Mouse (Mus musculus): ENCODE data around the gene Zfp239.

Gene Zfp239

GRCm38 (mm10) chr6:117907301-117907978, 45.5 kb downstream of the Zfp239 start:
- peak; percentile 78 for DNase-seq (ENCODE audit: low spot score)

- DNase-seq (ENCODE audit: low spot score): no peak
Measured at GRCm38 (mm10) chr6:117907979-117908355, 46.1 kb downstream of the Zfp239 start.

- DNase-seq (ENCODE audit: low spot score): no peak
Measured at GRCm38 (mm10) chr6:117908424-117908900, 46.6 kb downstream of the Zfp239 start.

GRCm38 (mm10) chr6:117910120-117910661, 48.3 kb downstream of the Zfp239 start:
- DNase-seq (ENCODE audit: low spot score): no peak

- DNase-seq (ENCODE audit: low spot score): no peak
Measured at GRCm38 (mm10) chr6:117914541-117914940, 52.6 kb downstream of the Zfp239 start.

- no peak for DNase-seq (ENCODE audit: low spot score)
Measured at GRCm38 (mm10) chr6:117916205-117916736, 54.4 kb downstream of the Zfp239 start.

GRCm38 (mm10) chr6:117916737-117917426, 55.0 kb downstream of the Zfp239 start:
- peak; percentile 71 for DNase-seq (ENCODE audit: low spot score)

GRCm38 (mm10) chr6:117917576-117917975, 55.7 kb downstream of the Zfp239 start:
- DNase-seq (ENCODE audit: low spot score): peak; percentile 51

- no peak for DNase-seq (ENCODE audit: low spot score)
Measured at GRCm38 (mm10) chr6:117918043-117918442, 56.1 kb downstream of the Zfp239 start.

- DNase-seq (ENCODE audit: low spot score): no peak
Measured at GRCm38 (mm10) chr6:117920659-117921640, 59.0 kb downstream of the Zfp239 start.

- DNase-seq (ENCODE audit: low spot score): no peak
Measured at GRCm38 (mm10) chr6:117922041-117922440, 60.1 kb downstream of the Zfp239 start.
